Mouse (Mus musculus) stomach, embryonic 14.5 days (tissue): Measurements from ENCODE around the gene Zfp512b. TPM values are rescaled to one million over a fixed set of nuclear protein-coding genes. Genes with fewer than 3 reads are reported as not detected.

Experiments
- ATAC-seq: fragments of 200-750 bp; cut with Nextera tagmentation; 2 replicates; pipeline ENCODE4 v1.8.0; 2017; ENCODE audit warnings: low read depth, moderate TSS enrichment; ENCODE audit not compliant: insufficient number of reproducible peaks, insufficient read depth, low FRiP score
- H3K27ac ChIP-seq: fragments of 300-500 bp; sonication (generic); 2 replicates; pipeline ENCODE4 v1.5.1; 2014; ENCODE audit warnings: mild to moderate bottlenecking, low read length, moderate library complexity, mixed read lengths
- H3K27me3 ChIP-seq: fragments of 300-500 bp; sonication (generic); 2 replicates; pipeline ENCODE4 v1.6.1; 2014; ENCODE audit warnings: low read length, control low read depth, mixed read lengths; ENCODE audit not compliant: control insufficient read depth, insufficient read depth
- H3K36me3 ChIP-seq: fragments of 300-500 bp; sonication (generic); 2 replicates; pipeline ENCODE4 v1.6.1; 2014; ENCODE audit warnings: mild to moderate bottlenecking, control low read depth, low read length, moderate library complexity, mixed read lengths; ENCODE audit not compliant: control insufficient read depth, insufficient read depth
- H3K4me1 ChIP-seq: fragments of 300-500 bp; sonication (generic); 2 replicates; pipeline ENCODE4 v1.6.1; 2014; ENCODE audit warnings: low read length, control low read depth, mixed read lengths; ENCODE audit not compliant: control insufficient read depth, insufficient read depth
- H3K4me2 ChIP-seq: fragments of 300-500 bp; sonication (generic); replicated peaks from 2 replicates; pipeline ENCODE4 v1.6.1; 2014; ENCODE audit warnings: low read depth, low read length, control low read depth
- H3K4me3 ChIP-seq: fragments of 300-500 bp; sonication (generic); 2 replicates; pipeline ENCODE4 v1.5.1; 2014; ENCODE audit warnings: low read depth, low read length, control low read depth
- H3K9ac ChIP-seq: fragments of 300-500 bp; sonication (generic); replicated peaks from 2 replicates; pipeline ENCODE4 v1.6.1; 2014; ENCODE audit warnings: low read depth, mild to moderate bottlenecking, control low read depth, low read length, moderate library complexity, mixed read lengths
- H3K9me3 ChIP-seq: fragments of 300-500 bp; sonication (generic); 2 replicates; pipeline ENCODE4 v1.6.1; 2016; ENCODE audit warnings: low read depth, low read length, control low read depth; ENCODE audit not compliant: control insufficient read depth
- WGBS: fragments of 180-500 bp; shearing (Covaris S2); extraction: QIAGEN DNeasy Blood & Tissue Kit; methylation state at CpG from one replicate; pipeline ENCODE4 v1.1.7; 2014; 5-methylcytosine and 5-hydroxymethylcytosine counted together
- polyA plus RNA-seq: library from polyadenylated mRNA; unstranded; fragments of >200 nt; fragmentation: Nextera tagmentation; extraction: Ambion mirVana; gene quantifications from 2 replicates; pipeline ENCODE4 v1.2.1, GENCODE M21; 2014

Zfp512b gene
- polyA plus RNA-seq, 1 experiment from 2014 or later: 51.6 TPM

- 3% methylated on average over 6 of the region's 6 CpGs for WGBS
- Histone ChIP-seq H3K27ac (peak overlapping the region; percentile 83), H3K9ac (peak overlapping the region; percentile 97), H3K27me3 (no peaks in the 10 kb centered on the region), H3K36me3 (peaks cover 26% of the 10 kb centered on the region), H3K9me3 (no peaks in the 10 kb centered on the region), H3K4me2 (peak overlapping the region; percentile 78), H3K4me1 (peaks cover 9% of the 10 kb centered on the region; the same call in 1 of the 2 replicates), H3K4me3 (peak overlapping the region; percentile 94)
- ATAC-seq: peak; percentile 23; the same call in 1 of the 2 replicates
These were observed 429 bp upstream of the Zfp512b start for GRCm38 (mm10) chr2:181593042-181593421.

DNA sequence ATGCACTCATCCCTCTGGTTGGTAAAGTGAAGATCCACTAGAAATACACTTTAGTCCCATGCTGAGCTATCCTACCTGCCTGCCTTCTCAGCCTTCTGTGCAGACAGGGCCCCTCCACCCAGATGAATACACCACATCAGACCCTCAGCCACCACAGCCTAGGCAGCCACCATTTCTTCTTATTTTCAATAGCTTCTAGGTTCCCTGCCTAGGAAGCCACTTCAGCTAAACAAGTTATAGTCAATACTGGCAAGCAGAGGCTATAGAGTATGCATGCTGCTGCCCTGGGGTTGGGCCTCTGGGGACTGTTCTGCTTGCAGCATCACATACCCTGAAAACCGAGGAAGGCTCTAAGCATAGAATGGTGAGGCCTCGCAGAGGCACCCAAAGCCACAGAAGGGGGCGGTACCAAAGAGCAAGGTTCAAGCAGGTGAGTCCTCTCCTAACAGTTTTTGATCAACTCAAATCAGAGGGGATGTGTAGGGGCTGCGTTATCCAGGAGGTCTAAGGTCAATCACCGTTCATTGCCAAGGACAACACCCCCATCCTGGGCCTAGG, 996 bp downstream of the Zfp512b start, which contains the start of gene Prpf6:
Prpf6 (plus strand) TSS at position 341 of the 558 bp plus-strand sequence.
- H3K27me3 ChIP-seq: no peaks in the 10 kb centered on the region
- ATAC-seq: 0 out of 2 replicates have a peak, but pooled peaks have one; percentile 3
- peak within 1 kb of the TSS; percentile 97 for H3K9ac ChIP-seq
- H3K27ac ChIP-seq: peak within 1 kb of the TSS; percentile 83
- H3K4me3 ChIP-seq: peak within 1 kb of the TSS; percentile 94
- H3K4me1 ChIP-seq: peaks cover 9% of the 10 kb centered on the region; the same call in 1 of the 2 replicates
- H3K36me3 ChIP-seq: peaks cover 38% of the 10 kb centered on the region
- peak within 1 kb of the TSS; percentile 78 for H3K4me2 ChIP-seq
- WGBS: 2% methylated on average over 5 of the region's 5 CpGs
- no peaks in the 10 kb centered on the region for H3K9me3 ChIP-seq

- Histone ChIP-seq H3K27me3 (no peaks in the 10 kb centered on the region), H3K4me3 (no peak overlapping the region), H3K4me2 (no peak overlapping the region), H3K9me3 (no peaks in the 10 kb centered on the region), H3K4me1 (peaks cover 9% of the 10 kb centered on the region; the same call in 1 of the 2 replicates), H3K9ac (no peak overlapping the region), H3K27ac (no peak overlapping the region), H3K36me3 (peaks cover 49% of the 10 kb centered on the region)
- no peak for ATAC-seq
- WGBS: 94% methylated on average over 5 of the region's 5 CpGs
These were observed 2.1 kb downstream of the Zfp512b start for GRCm38 (mm10) chr2:181590471-181590870.

DNA sequence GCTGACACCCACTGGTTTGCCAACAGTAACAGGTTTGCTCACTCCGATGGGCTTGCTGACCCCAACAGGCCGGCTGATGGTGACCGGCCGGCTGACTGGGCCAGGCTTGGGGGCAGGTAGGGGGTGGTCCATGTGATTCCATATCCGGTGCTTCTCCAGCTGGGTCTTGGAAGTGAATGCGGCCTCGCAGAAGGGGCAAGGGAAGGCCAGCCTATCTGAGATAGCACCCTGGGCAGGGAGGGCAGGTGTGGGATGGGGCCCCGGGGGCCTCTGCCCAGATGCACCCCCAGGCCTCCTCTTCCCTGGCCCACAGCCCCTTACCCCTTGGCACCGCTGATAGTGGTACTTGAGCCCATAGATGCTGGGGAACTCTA, 2.9 kb downstream of the Zfp512b start:
- H3K4me1 ChIP-seq: peaks cover 9% of the 10 kb centered on the region; the same call in 1 of the 2 replicates
- ATAC-seq: no peak
- H3K9ac ChIP-seq: no peak overlapping the region
- H3K36me3 ChIP-seq: peaks cover 54% of the 10 kb centered on the region
- no peaks in the 10 kb centered on the region for H3K9me3 ChIP-seq
- no peak overlapping the region for H3K4me3 ChIP-seq
- no peaks in the 10 kb centered on the region for H3K27me3 ChIP-seq
- H3K27ac ChIP-seq: no peak overlapping the region
- WGBS: 93% methylated on average over 9 of the region's 9 CpGs
- H3K4me2 ChIP-seq: no peak overlapping the region

- Histone ChIP-seq H3K27me3 (no peaks in the 10 kb centered on the region), H3K4me3 (no peak overlapping the region), H3K27ac (no peak overlapping the region), H3K36me3 (peaks cover 60% of the 10 kb centered on the region), H3K9ac (no peak overlapping the region), H3K9me3 (no peaks in the 10 kb centered on the region), H3K4me1 (peaks cover 9% of the 10 kb centered on the region; the same call in 1 of the 2 replicates), H3K4me2 (no peak overlapping the region)
- WGBS: 89% methylated on average over 10 of the region's 10 CpGs
- ATAC-seq: no peak
These were observed 3.4 kb downstream of the Zfp512b start for GRCm38 (mm10) chr2:181589011-181589731.

DNA sequence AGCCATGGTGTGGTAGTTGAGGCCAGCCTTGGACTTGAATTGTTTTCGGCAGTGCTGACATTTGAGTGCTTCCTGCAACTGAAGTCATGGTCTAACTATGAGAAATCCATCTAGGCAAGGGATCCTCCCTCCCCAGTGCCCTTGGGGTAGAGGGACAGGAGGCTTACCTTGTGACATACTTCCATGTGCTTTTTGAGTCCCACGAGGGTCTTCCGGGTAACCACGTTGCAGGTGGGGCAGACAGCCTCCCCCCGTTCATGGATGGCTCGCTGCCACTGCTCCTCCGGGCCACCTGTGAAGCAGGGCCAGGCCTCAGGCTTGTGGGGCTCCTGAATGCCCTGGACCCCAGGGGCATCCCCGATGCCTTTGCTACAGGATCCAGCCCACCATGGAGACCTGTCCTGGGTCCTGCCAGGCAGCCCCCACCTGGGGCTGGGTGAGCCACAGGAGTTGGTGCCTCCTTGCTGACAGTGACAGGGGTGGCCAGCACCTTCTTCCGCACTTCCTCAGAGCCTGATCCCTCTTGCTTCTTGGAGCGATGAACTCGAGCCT, 4.3 kb downstream of the Zfp512b start:
- no peak overlapping the region for H3K4me3 ChIP-seq
- no peaks in the 10 kb centered on the region for H3K27me3 ChIP-seq
- no peak overlapping the region for H3K27ac ChIP-seq
- H3K4me2 ChIP-seq: no peak overlapping the region
- H3K9me3 ChIP-seq: no peaks in the 10 kb centered on the region
- H3K4me1 ChIP-seq: peaks cover 9% of the 10 kb centered on the region; the same call in 1 of the 2 replicates
- H3K36me3 ChIP-seq: peaks cover 68% of the 10 kb centered on the region
- no peak for ATAC-seq
- WGBS: 93% methylated on average over 11 of the region's 11 CpGs
- no peak overlapping the region for H3K9ac ChIP-seq

- peaks cover 69% of the 10 kb centered on the region for H3K36me3 ChIP-seq
- no peaks in the 10 kb centered on the region for H3K9me3 ChIP-seq
- H3K27me3 ChIP-seq: no peaks in the 10 kb centered on the region
- no peak for ATAC-seq
- H3K4me2 ChIP-seq: no peak overlapping the region
- H3K27ac ChIP-seq: no peak overlapping the region
- WGBS: 71% methylated on average over 6 of the region's 6 CpGs
- peaks cover 9% of the 10 kb centered on the region; the same call in 1 of the 2 replicates for H3K4me1 ChIP-seq
- H3K4me3 ChIP-seq: no peak overlapping the region
- H3K9ac ChIP-seq: no peak overlapping the region
These were observed 4.8 kb downstream of the Zfp512b start for GRCm38 (mm10) chr2:181587796-181588195.

DNA sequence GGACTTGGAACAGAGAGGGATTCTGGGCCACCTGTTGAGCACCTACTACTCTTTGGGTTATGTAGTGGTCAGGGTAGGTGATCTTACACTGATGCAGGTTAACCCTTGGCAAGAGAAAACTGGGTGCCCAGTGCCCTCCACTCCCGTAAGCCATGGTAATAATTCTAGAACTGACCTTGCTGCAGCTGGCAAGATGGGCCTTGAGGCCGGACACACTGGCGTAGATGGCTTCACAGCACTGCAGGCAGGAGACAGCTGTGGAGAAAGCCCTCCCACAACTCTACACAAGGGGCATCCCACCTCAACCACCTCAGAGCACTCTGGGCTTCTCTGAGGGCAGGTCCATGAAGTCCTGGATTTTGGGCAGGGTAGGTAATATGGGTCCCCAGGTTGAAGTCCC, 6.5 kb downstream of the Zfp512b start:
- H3K9ac ChIP-seq: no peak overlapping the region
- H3K4me2 ChIP-seq: no peak overlapping the region
- peaks cover 2% of the 10 kb centered on the region; the same call in 1 of the 2 replicates for H3K4me1 ChIP-seq
- 95% methylated on average over 3 of the region's 3 CpGs for WGBS
- peaks cover 69% of the 10 kb centered on the region for H3K36me3 ChIP-seq
- no peak overlapping the region for H3K4me3 ChIP-seq
- no peaks in the 10 kb centered on the region for H3K9me3 ChIP-seq
- no peak overlapping the region for H3K27ac ChIP-seq
- no peak for ATAC-seq
- H3K27me3 ChIP-seq: no peaks in the 10 kb centered on the region
